ENCODE assay signal across 22 mouse cellular contexts in the genomic region with DNA sequence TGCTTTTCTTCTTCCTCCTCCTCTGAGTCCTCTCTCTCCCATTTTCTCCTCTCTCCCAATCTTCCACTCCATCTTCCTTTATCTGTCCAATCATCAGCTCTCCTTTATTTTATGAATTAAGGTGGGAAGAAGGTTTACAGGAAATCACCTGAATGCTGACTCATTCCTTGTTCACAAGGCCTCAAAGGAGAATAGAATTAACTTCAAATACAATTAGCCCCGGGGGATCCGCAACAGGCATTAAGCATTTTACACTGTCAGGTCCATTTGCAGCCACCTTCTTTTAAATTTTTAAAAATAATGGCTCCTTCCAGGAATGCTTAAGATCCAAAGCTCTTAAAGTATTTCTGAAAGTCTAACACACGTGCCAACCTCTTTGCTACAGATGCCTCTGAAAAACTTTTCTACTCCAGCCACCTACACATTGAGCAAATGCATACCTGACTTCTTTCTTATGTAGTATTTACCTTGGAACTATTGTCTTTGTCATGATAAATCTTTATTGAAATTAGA.
"Had no signal": no experiment of that assay in that cellular context is flagged by ENCODE, and none has a peak within 500 bp of the region (broad histone marks: within the 10 kb centered on the region; RNA-seq: fewer than 3 reads in every experiment).

No protein-coding gene starts in this region.

- H3K9ac ChIP-seq: heart, embryonic 12.5 days; hindbrain, embryonic 12.5 days; hindbrain, embryonic 14.5 days; intestine, embryonic 15.5 days; limb, embryonic 12.5 days had no signal

- H3K27me3 ChIP-seq: heart, embryonic 12.5 days; hindbrain, embryonic 12.5 days; intestine, embryonic 15.5 days; limb, embryonic 12.5 days had no signal

- H3K4me1 ChIP-seq: heart, embryonic 10.5 days; heart, embryonic 12.5 days; hindbrain, embryonic 10.5 days; hindbrain, embryonic 12.5 days; intestine, embryonic 15.5 days; limb, embryonic 10.5 days; limb, embryonic 12.5 days had no signal

- H3K9me3 ChIP-seq: heart, embryonic 10.5 days; heart, embryonic 12.5 days; hindbrain, embryonic 10.5 days; hindbrain, embryonic 12.5 days; intestine, embryonic 15.5 days; limb, embryonic 10.5 days; limb, embryonic 12.5 days had no signal

- H3K4me3 ChIP-seq: gastrocnemius, adult 2 months; heart, embryonic 10.5 days; heart, embryonic 12.5 days; hindbrain, embryonic 10.5 days; hindbrain, embryonic 12.5 days; intestine, embryonic 15.5 days; layer of hippocampus, adult 2 months; left cerebral cortex, adult 2 months; limb, embryonic 10.5 days; limb, embryonic 12.5 days had no signal

- DNase-seq: gastrocnemius, adult 2 months; gastrocnemius, postnatal 10 days; gastrocnemius, postnatal 25 days; heart, adult 18-20 months; heart, postnatal 10 days; heart, postnatal 4 days; kidney, adult 18-20 months; kidney, adult 8-10 months; kidney, postnatal 10 days; kidney, postnatal 25 days; kidney, postnatal 4 days; liver had no signal

- H3K27ac ChIP-seq: gastrocnemius, adult 2 months; heart, embryonic 10.5 days; hindbrain, embryonic 10.5 days; hindbrain, embryonic 12.5 days; hindbrain, embryonic 14.5 days; intestine, embryonic 15.5 days; layer of hippocampus, adult 2 months; left cerebral cortex, adult 2 months; limb, embryonic 10.5 days; limb, embryonic 12.5 days had no signal

- H3K36me3 ChIP-seq: heart, embryonic 10.5 days; heart, embryonic 12.5 days; hindbrain, embryonic 12.5 days; intestine, embryonic 15.5 days had no signal
